Mouse (Mus musculus): ENCODE measurements around the gene Hist1h2ab. TPM values are rescaled to one million over a fixed set of nuclear protein-coding genes. Genes with fewer than 3 reads are reported as not detected.

Hist1h2ab gene
- polyA plus RNA-seq, 1 experiment from 2014 or later: 63.8 TPM

Small RNA genes lying within 50 kb of the gene (microRNA-seq; reads per million reads assigned to microRNA genes)
- gene Gm44314 (not detected), gene Gm44484 (not detected)

Other genes starting within 250 kb of the Hist1h2ab start
- gene Hist1h4h, start 220.1 kb upstream of the Hist1h2ab start, polyA plus RNA-seq (2014; fragmentation: Nextera tagmentation; extraction: Ambion mirVana): 4.0 and 5.6 TPM in 2 replicates
- gene Hist1h2af, start 217.2 kb upstream of the Hist1h2ab start, polyA plus RNA-seq (2014; fragmentation: Nextera tagmentation; extraction: Ambion mirVana): 5.1 and 7.9 TPM in 2 replicates
- gene Hist1h3g, start 215.7 kb upstream of the Hist1h2ab start, polyA plus RNA-seq (2014; fragmentation: Nextera tagmentation; extraction: Ambion mirVana): 7.0 and 9.4 TPM in 2 replicates
- 0.79 and 1.0 TPM in 2 replicates for gene Hist1h2bh, start 207.7 kb upstream of the Hist1h2ab start, polyA plus RNA-seq (2014; fragmentation: Nextera tagmentation; extraction: Ambion mirVana)
- 1.4 and 2.0 TPM in 2 replicates for gene Hist1h3f, start 207.1 kb upstream of the Hist1h2ab start, polyA plus RNA-seq (2014; fragmentation: Nextera tagmentation; extraction: Ambion mirVana)
- 0.67 and 2.3 TPM in 2 replicates for gene Hist1h4f, start 199.5 kb upstream of the Hist1h2ab start, polyA plus RNA-seq (2014; fragmentation: Nextera tagmentation; extraction: Ambion mirVana)
- gene Hist1h1d, start 197.9 kb upstream of the Hist1h2ab start, polyA plus RNA-seq (2014; fragmentation: Nextera tagmentation; extraction: Ambion mirVana): 0.54 and 0.56 TPM in 2 replicates
- 9.6 and 9.8 TPM in 2 replicates for gene Hist1h3e, start 188.8 kb upstream of the Hist1h2ab start, polyA plus RNA-seq (2014; fragmentation: Nextera tagmentation; extraction: Ambion mirVana)
- 98.4 and 102 TPM in 2 replicates for gene Hist1h2ae, start 179.9 kb upstream of the Hist1h2ab start, polyA plus RNA-seq (2014; fragmentation: Nextera tagmentation; extraction: Ambion mirVana)
- gene Hist1h2bg, start 179.7 kb upstream of the Hist1h2ab start, polyA plus RNA-seq (2014; fragmentation: Nextera tagmentation; extraction: Ambion mirVana): 8.2 and 10.0 TPM in 2 replicates
- 4.5 and 5.4 TPM in 2 replicates for gene Hist1h2bf, start 176.9 kb upstream of the Hist1h2ab start, polyA plus RNA-seq (2014; fragmentation: Nextera tagmentation; extraction: Ambion mirVana)
- 2.2 and 3.1 TPM in 2 replicates for gene Hist1h2ad, start 176.7 kb upstream of the Hist1h2ab start, polyA plus RNA-seq (2014; fragmentation: Nextera tagmentation; extraction: Ambion mirVana)
- gene Hist1h3d, start 175.4 kb upstream of the Hist1h2ab start, polyA plus RNA-seq (2014; fragmentation: Nextera tagmentation; extraction: Ambion mirVana): 12.6 and 13.2 TPM in 2 replicates
- 133 and 134 TPM in 2 replicates for gene Hist1h4d, start 169.5 kb upstream of the Hist1h2ab start, polyA plus RNA-seq (2014; fragmentation: Nextera tagmentation; extraction: Ambion mirVana)
- gene Hist1h2be, start 130.0 kb upstream of the Hist1h2ab start, polyA plus RNA-seq (2014; fragmentation: Nextera tagmentation; extraction: Ambion mirVana): 3.1 and 3.9 TPM in 2 replicates
- gene Hist1h1e, start 128.6 kb upstream of the Hist1h2ab start, polyA plus RNA-seq (2014; fragmentation: Nextera tagmentation; extraction: Ambion mirVana): 20.3 and 24.6 TPM in 2 replicates
- gene Hist1h2ac, start 67.2 kb upstream of the Hist1h2ab start, polyA plus RNA-seq (2014; fragmentation: Nextera tagmentation; extraction: Ambion mirVana): 0.96 and 1.0 TPM in 2 replicates
- 19.9 and 21.1 TPM in 2 replicates for gene Hist1h2bc, start 66.9 kb upstream of the Hist1h2ab start, polyA plus RNA-seq (2014; fragmentation: Nextera tagmentation; extraction: Ambion mirVana)
- 0.28 TPM in 1 of 2 replicates, not detected in the other for gene Hist1h1t, start 55.3 kb upstream of the Hist1h2ab start, polyA plus RNA-seq (2014; fragmentation: Nextera tagmentation; extraction: Ambion mirVana)
- gene Hist1h4c, start 52.7 kb upstream of the Hist1h2ab start, polyA plus RNA-seq (2014; fragmentation: Nextera tagmentation; extraction: Ambion mirVana): 6.6 and 7.9 TPM in 2 replicates
- 2.1 and 3.7 TPM in 2 replicates for gene Hfe, start 40.3 kb upstream of the Hist1h2ab start, polyA plus RNA-seq (2014; fragmentation: Nextera tagmentation; extraction: Ambion mirVana)
- gene Hist1h1c, start 12.3 kb upstream of the Hist1h2ab start, polyA plus RNA-seq (2014; fragmentation: Nextera tagmentation; extraction: Ambion mirVana): 15.4 and 16.6 TPM in 2 replicates
- gene Hist1h3c, start 5.5 kb upstream of the Hist1h2ab start, polyA plus RNA-seq (2014; fragmentation: Nextera tagmentation; extraction: Ambion mirVana): 13.3 and 14.0 TPM in 2 replicates
- 1.7 and 3.4 TPM in 2 replicates for gene Hist1h2bb, start 4.4 kb upstream of the Hist1h2ab start, polyA plus RNA-seq (2014; fragmentation: Nextera tagmentation; extraction: Ambion mirVana)
- 7.5 and 12.0 TPM in 2 replicates for gene Hist1h3b, start 1.1 kb downstream of the Hist1h2ab start, polyA plus RNA-seq (2014; fragmentation: Nextera tagmentation; extraction: Ambion mirVana)
- gene Hist1h4b, start 5.9 kb downstream of the Hist1h2ab start, polyA plus RNA-seq (2014; fragmentation: Nextera tagmentation; extraction: Ambion mirVana): 6.3 and 7.9 TPM in 2 replicates
- 0.35 and 0.78 TPM in 2 replicates for gene Hist1h4a, start 10.1 kb downstream of the Hist1h2ab start, polyA plus RNA-seq (2014; fragmentation: Nextera tagmentation; extraction: Ambion mirVana)
- 5.1 and 5.4 TPM in 2 replicates for gene Hist1h3a, start 11.3 kb downstream of the Hist1h2ab start, polyA plus RNA-seq (2014; fragmentation: Nextera tagmentation; extraction: Ambion mirVana)
- 2.8 and 4.1 TPM in 2 replicates for gene Hist1h1a, start 12.5 kb downstream of the Hist1h2ab start, polyA plus RNA-seq (2014; fragmentation: Nextera tagmentation; extraction: Ambion mirVana)
- gene Trim38, start 18.8 kb downstream of the Hist1h2ab start, polyA plus RNA-seq (2014; fragmentation: Nextera tagmentation; extraction: Ambion mirVana): 0.30 TPM in 1 of 2 replicates, not detected in the other
- not detected in 2 replicates for gene Slc17a2, start 55.9 kb downstream of the Hist1h2ab start, polyA plus RNA-seq (2014; fragmentation: Nextera tagmentation; extraction: Ambion mirVana)
- gene Slc17a3, start 88.3 kb downstream of the Hist1h2ab start, polyA plus RNA-seq (2014; fragmentation: Nextera tagmentation; extraction: Ambion mirVana): not detected in 2 replicates
- not detected in 2 replicates for gene Slc17a1, start 116.6 kb downstream of the Hist1h2ab start, polyA plus RNA-seq (2014; fragmentation: Nextera tagmentation; extraction: Ambion mirVana)
- not detected in 2 replicates for gene Slc17a4, start 163.9 kb downstream of the Hist1h2ab start, polyA plus RNA-seq (2014; fragmentation: Nextera tagmentation; extraction: Ambion mirVana)
- not detected in 2 replicates for gene Hist1h2ba, start 183.0 kb downstream of the Hist1h2ab start, polyA plus RNA-seq (2014; fragmentation: Nextera tagmentation; extraction: Ambion mirVana)
- gene Hist1h2aa, start 183.3 kb downstream of the Hist1h2ab start, polyA plus RNA-seq (2014; fragmentation: Nextera tagmentation; extraction: Ambion mirVana): not detected in 2 replicates
- gene Scgn, start 240.1 kb downstream of the Hist1h2ab start, polyA plus RNA-seq (2014; fragmentation: Nextera tagmentation; extraction: Ambion mirVana): not detected in 2 replicates

Data from limb, embryonic 11.5 days (tissue).